Mouse (Mus musculus): ENCODE measurements around the gene Gm8369.

Gm8369 gene

GRCm38 (mm10) chr19:11516246-11516645, 30.5 kb downstream of the Gm8369 start, which contains the start of gene Ms4a6b:
Ms4a6b (plus strand) TSS chr19:11516512.

GRCm38 (mm10) chr19:11516845-11517244, 31.1 kb downstream of the Gm8369 start:
- WGBS: 72% methylated on average over 4 of the region's 4 CpGs

- 68% methylated on average over 1 of the region's 1 CpGs for WGBS
Observed at GRCm38 (mm10) chr19:11517373-11517772, 31.6 kb downstream of the Gm8369 start.

- 86% methylated on average over 2 of the region's 2 CpGs for WGBS
Observed at GRCm38 (mm10) chr19:11518356-11518755, 32.6 kb downstream of the Gm8369 start.

GRCm38 (mm10) chr19:11520146-11520545, 34.4 kb downstream of the Gm8369 start:
- WGBS: 90% methylated on average over 3 of the region's 3 CpGs

GRCm38 (mm10) chr19:11533421-11533820, 47.7 kb downstream of the Gm8369 start:
- WGBS: 63% methylated on average over 1 of the region's 1 CpGs

GRCm38 (mm10) chr19:11533888-11534445, 48.2 kb downstream of the Gm8369 start:
- WGBS: 46% methylated on average over 2 of the region's 2 CpGs

- WGBS: 32% methylated on average over 7 of the region's 7 CpGs
Observed at GRCm38 (mm10) chr19:11536593-11536992, 50.9 kb downstream of the Gm8369 start, which contains the start of gene Ms4a4d. Ms4a4d (plus strand) TSS chr19:11536801.

GRCm38 (mm10) chr19:11537336-11537735, 51.6 kb downstream of the Gm8369 start:
- WGBS: 41% methylated on average over 2 of the region's 2 CpGs

- 86% methylated on average over 1 of the region's 1 CpGs for WGBS
Observed at GRCm38 (mm10) chr19:11540166-11540821, 54.6 kb downstream of the Gm8369 start.

GRCm38 (mm10) chr19:11544383-11544782, 58.6 kb downstream of the Gm8369 start:
- WGBS: 84% methylated on average over 2 of the region's 2 CpGs

GRCm38 (mm10) chr19:11554726-11555125, 69.0 kb downstream of the Gm8369 start:
- WGBS: 87% methylated on average over 5 of the region's 5 CpGs

Data from cerebral cortex, adult 2 months (tissue).